18 mouse cellular contexts compared by ENCODE assay signal in the genomic region with DNA sequence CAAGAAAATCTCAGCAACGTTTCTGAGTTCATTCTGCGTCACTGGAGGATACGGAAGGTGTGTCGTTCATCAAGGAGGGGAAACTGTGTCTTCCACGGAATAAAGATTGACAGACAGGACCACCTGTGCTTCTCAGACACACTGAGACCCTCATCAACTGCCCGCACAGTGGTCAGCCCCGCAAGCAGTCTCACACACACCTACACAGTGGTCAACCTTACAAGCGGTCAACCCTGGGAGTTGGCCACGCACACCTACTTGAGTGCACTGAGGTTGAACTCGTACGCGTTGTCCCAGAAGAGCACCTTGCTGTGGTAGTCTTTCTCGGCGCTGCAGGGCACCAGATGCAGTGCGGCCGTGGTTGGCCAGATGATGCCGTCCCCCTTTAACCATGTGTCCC. TPM values are rescaled to one million over a fixed set of nuclear protein-coding genes. Genes with fewer than 3 reads are reported as not detected.
"Had no signal": no experiment of that assay in that cellular context is flagged by ENCODE, and none has a peak within 500 bp of the region (broad histone marks: within the 10 kb centered on the region; RNA-seq: fewer than 3 reads in every experiment).

No protein-coding gene starts in this region.

- H3K36me3 ChIP-seq: liver, embryonic 15.5 days had no signal

- H3K4me1 ChIP-seq: limb, embryonic 15.5 days; liver, embryonic 15.5 days; midbrain, embryonic 12.5 days; neural tube, embryonic 13.5 days had no signal

- H3K4me3 ChIP-seq: limb, embryonic 15.5 days; liver, embryonic 15.5 days; midbrain, embryonic 12.5 days; neural tube, embryonic 13.5 days had no signal

- H3K27ac ChIP-seq: limb, embryonic 15.5 days; liver, embryonic 15.5 days; midbrain, embryonic 12.5 days; neural tube, embryonic 13.5 days had no signal

- DNase-seq: kidney, adult 8-10 months; kidney, postnatal 36 days; layer of hippocampus, adult 9-11 months; layer of hippocampus, postnatal 36 days; lung, embryonic 14.5 days; lung, postnatal 10 days; lung, postnatal 4 days; retina, postnatal 1 day; right cerebral cortex, postnatal 25 days; thymus, adult 2 months; thymus, postnatal 25 days had no signal

- H3K9ac ChIP-seq: limb, embryonic 15.5 days; liver, embryonic 15.5 days; lung, embryonic 14.5 days; midbrain, embryonic 12.5 days; neural tube, embryonic 13.5 days had no signal

- H3K4me2 ChIP-seq: limb, embryonic 15.5 days; liver, embryonic 15.5 days; lung, embryonic 14.5 days; midbrain, embryonic 12.5 days; neural tube, embryonic 13.5 days had no signal

- ATAC-seq: intestine, embryonic 16.5 days; midbrain, embryonic 16.5 days had no signal

- H3K9me3 ChIP-seq: limb, embryonic 15.5 days; liver, embryonic 15.5 days had no signal

- H3K27me3 ChIP-seq: limb, embryonic 15.5 days; liver, embryonic 15.5 days; midbrain, embryonic 12.5 days; neural tube, embryonic 13.5 days had no signal

RNA-seq across cellular contexts. Expression of gene S100b, which starts 36.6 kb away (rescaled TPM):
- total RNA-seq: megakaryocyte-erythroid progenitor cell, adult 5-6 weeks had no signal
- polyA plus RNA-seq: lung, embryonic 14.5 days had no signal
